Mouse (Mus musculus): ENCODE measurements at regions not wholly inside any gene's neighbourhood (a gene's known extent, or its start where the extent isn't known, plus 50 kb on each side); places are given as distances from the start of the nearest gene placed in this dataset.
"Not testable (repeated sequence)": the region's sequence is repeated elsewhere in the genome, so short reads cannot be mapped to it uniquely, and the experiment has no call there.

DNA sequence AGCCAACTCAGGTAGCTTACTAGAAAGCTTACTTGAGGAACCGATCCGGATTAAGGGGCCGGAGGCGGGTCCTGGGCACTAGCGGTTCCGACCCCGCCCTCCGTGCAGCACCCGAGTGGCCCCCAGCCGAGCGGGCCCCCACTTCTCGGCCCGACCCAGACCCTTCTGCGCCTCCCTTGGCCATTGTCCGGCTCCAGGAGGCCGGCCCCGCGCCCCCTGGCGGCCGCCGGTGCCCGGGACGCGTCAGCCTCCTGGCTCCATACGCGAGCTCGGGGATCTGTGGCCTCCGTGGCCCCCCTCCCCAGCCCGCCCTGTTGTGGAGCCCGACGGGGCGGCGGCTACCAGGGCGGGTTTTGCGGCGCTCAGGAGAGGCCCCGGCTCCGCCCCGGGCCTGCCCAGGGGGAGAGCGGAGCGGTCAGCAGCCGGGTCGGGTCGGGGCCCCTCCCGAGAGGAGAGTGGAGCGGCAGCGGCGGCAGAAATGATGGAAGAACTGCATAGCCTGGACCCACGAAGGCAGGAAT lies 94.3 kb upstream of the Zfp986 start:
- intact Hi-C loops (cut with DNase I) = not testable (repeated sequence)
- DNase-seq = peak; percentile 44 to 62

DNA sequence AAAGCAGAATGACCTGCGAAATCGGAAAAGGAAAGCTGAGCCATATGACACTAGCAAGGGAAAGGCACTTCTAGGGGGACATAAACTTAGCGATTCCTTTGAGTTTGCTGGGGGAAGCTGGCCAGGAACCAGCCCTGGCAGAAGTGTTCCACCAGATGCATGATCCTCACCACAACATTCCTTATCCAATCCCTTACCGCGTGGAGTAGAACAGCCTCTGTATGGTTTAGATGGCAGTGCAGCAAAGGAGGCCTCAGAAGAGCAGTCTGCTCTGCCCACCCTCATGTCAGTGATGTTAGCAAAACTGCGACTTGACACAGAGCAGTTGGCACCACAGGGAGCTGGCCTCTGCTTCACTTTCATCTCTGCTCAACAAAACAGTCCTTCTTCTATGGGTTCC lies 93.7 kb upstream of the Zfp986 start:
- DNase-seq; intact Hi-C loops (cut with DNase I): not testable (repeated sequence)

GRCm38 (mm10) chr4:145776531-145776930 lies 92.1 kb upstream of the Zfp986 start:
- DNase-seq; intact Hi-C loops (cut with DNase I): not testable (repeated sequence)

- DNase-seq; intact Hi-C loops (cut with DNase I): not testable (repeated sequence)
Measured at GRCm38 (mm10) chr4:145781281-145781896, 87.2 kb upstream of the Zfp986 start.

DNA sequence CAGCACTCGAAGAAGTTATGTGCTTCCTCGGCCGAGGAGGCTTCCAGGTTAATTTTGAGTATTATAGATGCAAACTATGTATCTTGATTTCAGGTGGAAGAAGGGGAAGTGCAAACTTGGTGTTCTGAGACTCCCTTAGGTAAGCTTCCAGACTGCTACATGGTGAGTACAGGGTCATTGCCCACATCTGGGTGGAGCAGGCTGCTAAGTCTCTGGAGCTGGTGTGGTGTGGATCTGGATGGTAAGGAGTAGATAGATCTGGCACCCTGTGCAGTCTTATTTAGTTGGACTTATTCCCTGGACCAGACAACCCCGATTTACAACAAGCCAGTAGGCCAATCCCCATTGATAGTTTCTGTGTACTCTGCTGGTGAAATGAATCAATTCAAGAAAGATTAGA lies 53.9 kb upstream of the Zfp986 start:
- intact Hi-C loops (cut with DNase I); DNase-seq: not testable (repeated sequence)
